Mouse (Mus musculus): ENCODE measurements around the gene Rtn4rl1. TPM values are rescaled to one million over a fixed set of nuclear protein-coding genes. Genes with fewer than 3 reads are reported as not detected.

Gene Rtn4rl1
- total and polyA plus RNA-seq, 3 experiments: 7.5 to 9.4 (median 8.4) TPM

DNA sequence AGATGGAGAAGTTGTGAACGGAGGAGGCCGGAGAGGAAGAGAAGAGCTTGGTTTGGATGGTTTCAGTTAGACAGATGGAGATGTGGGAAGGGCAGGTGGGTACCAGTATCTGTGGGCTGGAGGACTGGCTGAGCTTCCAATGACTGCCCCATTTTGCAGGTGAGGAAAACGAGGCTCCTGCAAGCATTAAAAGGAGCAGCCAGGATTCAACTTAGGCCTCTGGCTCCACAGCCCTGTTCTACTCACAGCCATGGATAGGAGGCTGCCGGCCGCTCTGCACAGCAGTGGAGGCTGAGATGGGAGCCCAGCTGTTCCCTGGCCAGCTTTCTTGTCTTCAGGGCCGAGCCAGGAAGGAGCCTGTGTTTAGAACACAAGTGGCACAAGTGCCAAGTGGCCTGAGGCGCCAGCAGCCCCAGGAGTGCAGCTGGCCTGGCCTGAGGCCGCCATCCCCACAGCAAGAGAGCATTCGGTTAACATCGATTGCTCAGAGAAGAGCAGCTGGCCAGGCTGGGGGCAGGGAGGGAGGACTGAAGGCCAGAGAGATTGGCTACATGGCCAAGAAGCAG is 66.5 kb downstream of the Rtn4rl1 start:
- intact Hi-C loops (cut with DNase I): no loop called here
- H3K4me3 ChIP-seq: no peak overlapping the region
- H3K36me3 ChIP-seq (ENCODE audit: control insufficient read depth, insufficient read depth, low read length): no peaks in the 10 kb centered on the region
- no peak overlapping the region for H3K9ac ChIP-seq (ENCODE audit: low read depth, low read length)
- H3K79me2 ChIP-seq (replicated peaks; ENCODE audit: control insufficient read depth, insufficient read depth, low read length): no peaks in the 10 kb centered on the region
- 62% methylated on average over 10 of the region's 10 CpGs for WGBS
- no peak overlapping the region for H3K27ac ChIP-seq
- no peaks in the 10 kb centered on the region for H3K27me3 ChIP-seq (ENCODE audit: control insufficient read depth, insufficient read depth, low read length)
- TF ChIP-seq CTCF (IDR thresholded peaks at IDR 0.05): no peak
- no peak for TF ChIP-seq EP300 (IDR thresholded peaks at IDR 0.05; ENCODE audit: insufficient read depth, low read depth, low read length)
- no peak for TF ChIP-seq POLR2A (IDR thresholded peaks at IDR 0.05; ENCODE audit: insufficient read depth, low read depth, low read length)
- peaks cover 5% of the 10 kb centered on the region for H3K4me1 ChIP-seq (ENCODE audit: control insufficient read depth, insufficient read depth, low read length)
- peak; percentile 61 to 74 for DNase-seq

DNA sequence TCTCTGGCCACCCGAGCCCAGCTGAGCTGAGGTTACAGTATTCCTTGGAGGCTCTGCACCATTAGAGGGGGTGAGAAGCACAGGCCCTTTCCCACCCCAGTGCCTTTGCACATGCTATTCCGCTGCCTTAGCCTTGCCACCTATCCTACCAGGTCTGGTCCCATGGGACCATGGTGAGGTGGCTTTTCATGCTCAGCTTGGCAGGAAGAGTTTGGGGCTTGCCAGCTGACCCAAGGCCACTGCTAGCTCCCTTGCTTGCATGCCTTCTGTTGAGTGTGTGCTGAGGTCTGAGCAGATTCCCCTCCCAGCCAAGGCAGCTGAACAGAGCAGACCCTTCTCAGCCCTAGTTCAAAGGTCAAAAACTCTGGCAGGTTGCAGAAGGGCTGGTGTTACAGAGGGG is 67.4 kb downstream of the Rtn4rl1 start:
- Histone ChIP-seq H3K4me3 (no peak overlapping the region), H3K27ac (no peak overlapping the region), H3K9ac (ENCODE audit: low read depth, low read length) (no peak overlapping the region), H3K36me3 (ENCODE audit: control insufficient read depth, insufficient read depth, low read length) (no peaks in the 10 kb centered on the region), H3K27me3 (ENCODE audit: control insufficient read depth, insufficient read depth, low read length) (no peaks in the 10 kb centered on the region), H3K4me1 (ENCODE audit: control insufficient read depth, insufficient read depth, low read length) (peaks cover 5% of the 10 kb centered on the region), H3K79me2 (replicated peaks; ENCODE audit: control insufficient read depth, insufficient read depth, low read length) (no peaks in the 10 kb centered on the region)
- DNase-seq: no peak
- intact Hi-C loops (cut with DNase I): no loop called here
- TF ChIP-seq EP300 (IDR thresholded peaks at IDR 0.05; ENCODE audit: insufficient read depth, low read depth, low read length): no peak
- no peak for TF ChIP-seq POLR2A (IDR thresholded peaks at IDR 0.05; ENCODE audit: insufficient read depth, low read depth, low read length)
- TF ChIP-seq CTCF (IDR thresholded peaks at IDR 0.05): no peak
- 77% methylated on average over 2 of the region's 2 CpGs for WGBS

DNA sequence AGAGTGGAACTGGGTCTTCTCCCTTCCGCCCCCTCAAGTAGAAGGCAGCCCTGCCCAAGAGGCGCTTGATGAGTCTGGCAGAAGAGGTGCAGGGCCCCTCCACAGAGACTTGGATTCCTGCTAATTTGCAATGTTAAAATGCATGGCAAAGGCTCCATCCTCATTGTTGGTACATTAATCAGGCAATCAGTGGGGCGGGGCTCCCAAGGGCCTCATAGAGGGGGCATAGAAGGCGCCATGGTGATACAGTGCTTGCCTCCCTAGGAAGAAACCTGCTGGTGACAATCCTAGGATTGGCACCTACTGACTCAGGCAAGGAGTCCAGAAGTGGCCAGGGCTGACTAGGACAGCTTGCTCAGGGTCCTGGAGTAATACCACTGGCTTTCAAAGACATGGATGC is 68.1 kb downstream of the Rtn4rl1 start:
- intact Hi-C loops (cut with DNase I): no loop called here
- WGBS: 90% methylated on average over 4 of the region's 4 CpGs
- H3K79me2 ChIP-seq (replicated peaks; ENCODE audit: control insufficient read depth, insufficient read depth, low read length): no peaks in the 10 kb centered on the region
- peaks cover 5% of the 10 kb centered on the region for H3K4me1 ChIP-seq (ENCODE audit: control insufficient read depth, insufficient read depth, low read length)
- no peak overlapping the region for H3K9ac ChIP-seq (ENCODE audit: low read depth, low read length)
- no peak overlapping the region for H3K4me3 ChIP-seq
- no peaks in the 10 kb centered on the region for H3K36me3 ChIP-seq (ENCODE audit: control insufficient read depth, insufficient read depth, low read length)
- DNase-seq: no peak
- no peaks in the 10 kb centered on the region for H3K27me3 ChIP-seq (ENCODE audit: control insufficient read depth, insufficient read depth, low read length)
- no peak overlapping the region for H3K27ac ChIP-seq
- TF ChIP-seq POLR2A (IDR thresholded peaks at IDR 0.05; ENCODE audit: insufficient read depth, low read depth, low read length) (no peak), EP300 (IDR thresholded peaks at IDR 0.05; ENCODE audit: insufficient read depth, low read depth, low read length) (no peak), CTCF (IDR thresholded peaks at IDR 0.05) (no peak)

DNA sequence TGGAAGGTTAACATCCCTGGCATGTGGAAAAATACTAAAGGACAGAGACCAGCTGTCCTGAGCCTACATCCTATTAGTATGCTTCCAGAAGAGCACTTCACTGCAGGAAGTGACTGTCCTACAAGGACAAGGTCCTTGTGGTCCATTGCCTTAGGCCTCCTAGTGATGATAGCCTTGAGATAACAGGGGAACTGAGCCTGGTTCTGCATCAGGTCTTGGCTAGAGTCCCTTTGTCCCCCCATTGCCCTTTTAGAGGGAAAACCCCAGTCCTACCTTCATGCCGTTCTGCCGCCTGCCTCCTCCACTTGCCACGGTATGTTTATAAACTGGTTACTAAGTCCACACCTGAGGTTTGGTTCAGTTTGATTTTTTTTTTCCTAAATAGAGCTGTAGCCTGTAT is 68.6 kb downstream of the Rtn4rl1 start:
- Histone ChIP-seq H3K27ac (no peak overlapping the region), H3K27me3 (ENCODE audit: control insufficient read depth, insufficient read depth, low read length) (no peaks in the 10 kb centered on the region), H3K36me3 (ENCODE audit: control insufficient read depth, insufficient read depth, low read length) (no peaks in the 10 kb centered on the region), H3K79me2 (replicated peaks; ENCODE audit: control insufficient read depth, insufficient read depth, low read length) (no peaks in the 10 kb centered on the region), H3K9ac (ENCODE audit: low read depth, low read length) (no peak overlapping the region), H3K4me3 (no peak overlapping the region), H3K4me1 (ENCODE audit: control insufficient read depth, insufficient read depth, low read length) (peaks cover 7% of the 10 kb centered on the region)
- no peak for DNase-seq
- TF ChIP-seq POLR2A (IDR thresholded peaks at IDR 0.05; ENCODE audit: insufficient read depth, low read depth, low read length) (no peak), EP300 (IDR thresholded peaks at IDR 0.05; ENCODE audit: insufficient read depth, low read depth, low read length) (no peak), CTCF (IDR thresholded peaks at IDR 0.05) (no peak)
- intact Hi-C loops (cut with DNase I): no loop called here
- 86% methylated on average over 3 of the region's 3 CpGs for WGBS

DNA sequence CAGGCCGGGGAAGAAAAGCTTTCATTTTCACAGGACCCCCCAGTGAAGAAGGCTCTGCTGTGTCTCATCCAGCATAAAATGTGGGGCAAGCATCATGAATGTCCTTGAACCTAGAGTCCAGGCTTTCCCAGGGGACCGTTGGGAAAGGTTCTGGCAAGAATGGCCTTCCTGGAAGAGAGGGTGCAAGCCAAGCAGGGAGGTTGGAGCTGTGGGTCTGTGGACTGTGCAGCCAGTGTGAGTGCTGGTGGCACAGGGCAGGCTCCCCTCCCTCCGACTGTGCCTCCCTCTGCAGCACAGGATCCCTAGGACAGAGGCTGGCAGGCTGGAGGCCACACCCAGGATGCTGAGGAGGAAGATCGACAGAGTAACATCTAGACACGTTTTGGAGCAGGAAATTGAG is 69.2 kb downstream of the Rtn4rl1 start:
- WGBS: 39% methylated on average over 5 of the region's 5 CpGs
- Histone ChIP-seq H3K9ac (ENCODE audit: low read depth, low read length) (no peak overlapping the region), H3K79me2 (replicated peaks; ENCODE audit: control insufficient read depth, insufficient read depth, low read length) (no peaks in the 10 kb centered on the region), H3K36me3 (ENCODE audit: control insufficient read depth, insufficient read depth, low read length) (no peaks in the 10 kb centered on the region), H3K4me1 (ENCODE audit: control insufficient read depth, insufficient read depth, low read length) (peaks cover 10% of the 10 kb centered on the region), H3K27ac (no peak overlapping the region; the same call in 1 of the 2 replicates), H3K4me3 (no peak overlapping the region), H3K27me3 (ENCODE audit: control insufficient read depth, insufficient read depth, low read length) (no peaks in the 10 kb centered on the region)
- no peak for TF ChIP-seq CTCF (IDR thresholded peaks at IDR 0.05)
- no peak for TF ChIP-seq POLR2A (IDR thresholded peaks at IDR 0.05; ENCODE audit: insufficient read depth, low read depth, low read length)
- TF ChIP-seq EP300 (IDR thresholded peaks at IDR 0.05; ENCODE audit: insufficient read depth, low read depth, low read length): no peak
- intact Hi-C loops (cut with DNase I): no loop called here
- no peak for DNase-seq

DNA sequence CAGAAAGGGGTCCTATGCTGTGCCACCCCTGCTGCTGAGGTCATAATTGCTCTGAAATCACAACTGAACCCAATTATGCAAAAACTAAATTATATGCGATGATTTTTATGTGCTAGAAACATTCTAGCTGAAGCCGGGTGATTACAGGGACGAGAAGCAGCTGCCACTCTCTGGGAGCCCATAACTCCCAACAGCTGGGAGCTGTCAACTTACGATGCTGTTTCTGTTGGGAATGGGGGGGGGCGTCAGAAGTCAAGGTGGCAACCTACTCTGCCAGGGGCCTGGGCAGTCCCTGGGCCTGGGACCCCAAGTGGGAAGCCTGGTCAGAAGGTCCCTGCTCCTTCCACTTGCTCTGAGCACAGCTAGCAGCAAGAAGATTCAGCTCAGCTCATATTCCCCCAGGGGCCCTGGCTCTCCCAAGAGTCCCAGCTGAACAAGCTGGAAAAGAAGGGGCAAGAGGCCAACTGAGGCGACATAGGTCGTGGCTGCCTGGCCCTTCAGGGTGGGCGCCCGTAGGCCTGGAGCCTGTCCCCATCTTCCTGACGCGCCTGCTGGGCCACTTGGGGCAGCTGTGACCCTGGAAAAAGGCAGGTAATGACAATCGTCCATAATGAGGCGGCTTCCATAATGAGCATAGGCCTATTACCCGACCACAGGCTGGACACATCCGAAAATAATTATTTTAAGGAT is 69.8 kb downstream of the Rtn4rl1 start:
- intact Hi-C loops (cut with DNase I): no loop called here
- Histone ChIP-seq H3K4me3 (no peak overlapping the region), H3K79me2 (replicated peaks; ENCODE audit: control insufficient read depth, insufficient read depth, low read length) (no peaks in the 10 kb centered on the region), H3K27me3 (ENCODE audit: control insufficient read depth, insufficient read depth, low read length) (no peaks in the 10 kb centered on the region), H3K9ac (ENCODE audit: low read depth, low read length) (no peak overlapping the region), H3K4me1 (ENCODE audit: control insufficient read depth, insufficient read depth, low read length) (peaks cover 16% of the 10 kb centered on the region), H3K36me3 (ENCODE audit: control insufficient read depth, insufficient read depth, low read length) (no peaks in the 10 kb centered on the region), H3K27ac (no peak overlapping the region; the same call in 1 of the 2 replicates)
- WGBS: 79% methylated on average over 15 of the region's 15 CpGs
- TF ChIP-seq EP300 (IDR thresholded peaks at IDR 0.05; ENCODE audit: insufficient read depth, low read depth, low read length) (no peak), CTCF (IDR thresholded peaks at IDR 0.05) (no peak), POLR2A (IDR thresholded peaks at IDR 0.05; ENCODE audit: insufficient read depth, low read depth, low read length) (no peak)
- DNase-seq: peak in 1 of 2 experiments; percentile 56

Data from heart, adult 2 months (tissue).